Mouse (Mus musculus) forebrain, embryonic 13.5 days (tissue): ENCODE measurements around the gene Pkib. TPM values are rescaled to one million over a fixed set of nuclear protein-coding genes. Genes with fewer than 3 reads are reported as not detected.

Experiments used
- ATAC-seq: fragments of 200-750 bp; cut with Nextera tagmentation; 2 replicates; pipeline ENCODE4 v1.8.0; 2017
- H3K27ac ChIP-seq: fragments of 300-500 bp; sonication (generic); 2 replicates; pipeline ENCODE4 v1.5.1; 2015; ENCODE audit warnings: inconsistent platforms, mild to moderate bottlenecking, moderate library complexity
- H3K27me3 ChIP-seq: fragments of 300-500 bp; sonication (generic); 2 replicates; pipeline ENCODE4 v1.6.1; 2015; ENCODE audit warnings: mild to moderate bottlenecking, inconsistent platforms
- H3K36me3 ChIP-seq: fragments of 300-500 bp; sonication (generic); 2 replicates; pipeline ENCODE4 v1.6.1; 2015; ENCODE audit warnings: mild to moderate bottlenecking, inconsistent platforms; ENCODE audit not compliant: poor library complexity, severe bottlenecking
- H3K4me1 ChIP-seq: fragments of 300-500 bp; sonication (generic); 2 replicates; pipeline ENCODE4 v1.6.1; 2015; ENCODE audit warnings: inconsistent platforms
- H3K4me2 ChIP-seq: fragments of 300-500 bp; sonication (generic); 2 replicates; pipeline ENCODE4 v1.6.1; 2015; ENCODE audit warnings: inconsistent platforms, mild to moderate bottlenecking, moderate library complexity
- H3K4me3 ChIP-seq: fragments of 300-500 bp; sonication (generic); 2 replicates; pipeline ENCODE4 v1.5.1; 2015; ENCODE audit warnings: mild to moderate bottlenecking, inconsistent platforms
- H3K9ac ChIP-seq: fragments of 300-500 bp; sonication (generic); 2 replicates; pipeline ENCODE4 v1.6.1; 2015; ENCODE audit warnings: mild to moderate bottlenecking, inconsistent platforms
- H3K9me3 ChIP-seq: fragments of 300-500 bp; sonication (generic); replicated peaks from 2 replicates; pipeline ENCODE4 v1.6.1; 2016; ENCODE audit warnings: inconsistent platforms
- WGBS: fragments of 180-500 bp; shearing (Covaris S2); methylation state at CpG from one replicate; pipeline ENCODE4 v1.1.7; 2015; 5-methylcytosine and 5-hydroxymethylcytosine counted together
- polyA plus RNA-seq: library from polyadenylated mRNA; unstranded; fragments of >200 nt; fragmentation: Nextera tagmentation; extraction: Ambion mirVana; gene quantifications from 2 replicates; pipeline ENCODE4 v1.2.1, GENCODE M21; 2015

Pkib gene
- polyA plus RNA-seq = 2.5 TPM in 2 replicates

DNA sequence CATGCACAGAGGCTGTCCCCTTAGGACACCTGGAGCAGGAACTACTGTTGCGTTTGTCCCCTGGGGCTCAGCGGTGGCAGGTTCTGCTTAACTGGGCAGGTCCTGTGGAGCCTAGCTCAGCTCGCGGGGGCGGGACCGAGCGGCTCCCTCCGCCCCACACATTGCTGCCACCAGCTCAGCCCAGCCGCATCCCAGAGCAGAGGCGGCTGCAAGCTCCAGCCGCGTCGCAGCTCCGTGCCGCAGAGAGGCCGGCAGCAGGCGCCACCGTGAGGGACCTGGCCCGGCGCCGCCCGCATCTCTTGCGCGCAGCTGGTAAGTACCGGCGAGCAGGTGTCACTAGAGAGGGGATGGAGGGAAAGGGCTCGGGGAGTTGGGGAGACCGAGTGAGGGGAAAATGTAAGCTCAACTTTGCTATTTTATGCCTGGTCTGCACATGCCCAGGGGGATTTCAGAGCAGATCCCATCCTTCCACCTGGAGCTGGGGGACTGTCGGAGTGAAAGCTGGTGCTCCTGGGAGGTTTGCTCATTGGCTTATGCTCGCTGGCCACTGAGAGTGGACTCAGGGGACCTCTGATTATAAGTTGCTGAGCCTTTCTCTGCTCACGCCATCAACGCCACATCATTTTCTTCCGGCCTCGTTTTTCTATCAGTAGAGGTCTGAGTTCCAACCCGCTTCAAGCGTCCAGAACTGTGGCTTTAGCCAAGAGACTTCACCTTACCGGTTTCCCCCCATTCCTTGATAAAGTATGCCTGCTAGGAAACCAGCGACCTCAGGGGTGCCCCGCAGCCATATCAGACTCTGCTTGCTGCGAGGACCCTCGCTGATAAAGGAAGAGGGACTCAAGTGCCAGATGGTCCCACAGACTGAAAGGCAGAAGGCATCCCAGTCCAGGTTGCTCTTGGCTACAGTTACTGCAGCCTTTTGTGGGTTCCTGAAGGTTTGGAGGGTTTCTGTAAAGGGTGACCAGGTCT is at the start of gene Pkib:
Pkib (plus strand) TSS at position 86 of the 972 bp plus-strand sequence.
- WGBS = 2% methylated on average over 41 of the region's 41 CpGs

DNA sequence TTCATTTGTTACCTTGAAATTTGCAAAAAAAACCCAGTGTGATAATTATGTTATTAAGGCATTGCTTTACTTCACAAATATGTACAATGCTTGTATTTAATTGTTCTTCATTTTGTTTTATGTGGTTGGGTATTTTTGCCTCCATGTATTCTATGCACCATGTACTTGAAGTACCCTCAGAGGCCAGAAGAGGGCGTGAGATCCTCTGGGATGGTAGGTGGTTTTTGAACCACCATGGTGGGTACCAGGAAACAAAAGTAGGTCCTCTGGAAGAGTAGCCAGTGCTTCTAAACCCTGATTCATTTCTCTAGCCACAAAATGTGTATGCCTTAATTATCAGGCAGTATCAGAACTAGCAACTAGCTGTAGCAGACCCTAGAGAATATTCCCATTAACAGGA is 47.9 kb upstream of the Pkib start:
- H3K4me1 ChIP-seq = no peaks in the 10 kb centered on the region
- no peaks in the 10 kb centered on the region for H3K27me3 ChIP-seq
- no peak overlapping the region for H3K4me2 ChIP-seq
- 37% methylated on average over 1 of the region's 1 CpGs for WGBS
- H3K36me3 ChIP-seq = no peaks in the 10 kb centered on the region
- no peak overlapping the region for H3K4me3 ChIP-seq
- no peak for ATAC-seq
- no peak overlapping the region for H3K9ac ChIP-seq
- H3K9me3 ChIP-seq = no peaks in the 10 kb centered on the region
- H3K27ac ChIP-seq = no peak overlapping the region

More for the DNA sequence above, at the start of gene Pkib:
- H3K4me1 ChIP-seq = peaks cover 12% of the 10 kb centered on the region
- H3K27ac ChIP-seq = no peak within 1 kb of the TSS
- no peaks in the 10 kb centered on the region for H3K36me3 ChIP-seq
- peak within 1 kb of the TSS; percentile 86 for H3K4me2 ChIP-seq
- H3K9me3 ChIP-seq = peaks cover 5% of the 10 kb centered on the region
- ATAC-seq = peak; percentile 91
- peak within 1 kb of the TSS; percentile 50 for H3K4me3 ChIP-seq
- peaks cover 8% of the 10 kb centered on the region; the same call in 1 of the 2 replicates for H3K27me3 ChIP-seq
- peak within 1 kb of the TSS; percentile 64 for H3K9ac ChIP-seq

DNA sequence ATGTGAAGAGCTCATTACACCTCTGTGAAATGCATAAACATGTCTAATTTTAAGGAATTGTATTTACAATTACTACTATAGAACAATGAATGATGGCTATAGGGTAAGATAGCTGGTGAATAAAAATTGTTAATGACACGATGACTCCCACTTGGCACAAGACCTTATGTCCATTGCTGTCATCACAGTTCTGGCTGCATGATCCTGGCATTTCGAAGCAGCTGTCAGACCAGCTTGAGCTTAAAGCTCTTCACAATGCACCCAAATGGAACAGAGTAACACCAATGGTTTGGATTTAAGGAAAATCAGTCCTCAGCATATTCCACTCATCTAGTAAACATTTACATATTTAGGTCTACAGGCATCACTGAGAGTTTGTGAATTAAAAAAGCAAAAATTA is 37.5 kb upstream of the Pkib start:
- no peak for ATAC-seq
- H3K4me2 ChIP-seq = no peak overlapping the region
- 81% methylated on average over 2 of the region's 2 CpGs for WGBS
- no peaks in the 10 kb centered on the region for H3K4me1 ChIP-seq
- no peaks in the 10 kb centered on the region for H3K27me3 ChIP-seq
- H3K9me3 ChIP-seq = no peaks in the 10 kb centered on the region
- H3K36me3 ChIP-seq = no peaks in the 10 kb centered on the region
- H3K9ac ChIP-seq = no peak overlapping the region
- H3K4me3 ChIP-seq = no peak overlapping the region
- H3K27ac ChIP-seq = no peak overlapping the region

DNA sequence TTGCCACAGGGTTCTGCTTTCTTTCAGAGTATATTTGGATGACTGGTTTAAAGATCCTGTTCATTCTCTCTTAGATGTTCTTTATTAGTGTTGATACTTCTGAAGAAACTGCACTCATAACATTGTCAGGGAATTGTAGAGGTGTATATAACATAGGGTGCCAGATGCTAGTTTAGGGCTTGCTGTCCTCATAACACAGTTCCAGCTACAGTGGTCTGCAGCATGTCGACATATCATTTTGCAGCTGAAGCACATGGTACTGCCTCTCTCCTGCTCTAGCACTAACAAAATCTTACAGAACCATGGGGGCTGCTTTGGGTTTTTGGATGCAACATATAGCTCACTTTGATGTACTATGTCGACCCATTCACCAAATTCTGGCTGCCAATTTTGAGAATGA is 34.6 kb upstream of the Pkib start:
- Histone ChIP-seq H3K4me3 (no peak overlapping the region), H3K36me3 (no peaks in the 10 kb centered on the region), H3K9me3 (no peaks in the 10 kb centered on the region), H3K27ac (no peak overlapping the region), H3K9ac (no peak overlapping the region), H3K4me1 (no peaks in the 10 kb centered on the region), H3K4me2 (no peak overlapping the region), H3K27me3 (no peaks in the 10 kb centered on the region)
- no peak for ATAC-seq
- 75% methylated on average over 2 of the region's 2 CpGs for WGBS

DNA sequence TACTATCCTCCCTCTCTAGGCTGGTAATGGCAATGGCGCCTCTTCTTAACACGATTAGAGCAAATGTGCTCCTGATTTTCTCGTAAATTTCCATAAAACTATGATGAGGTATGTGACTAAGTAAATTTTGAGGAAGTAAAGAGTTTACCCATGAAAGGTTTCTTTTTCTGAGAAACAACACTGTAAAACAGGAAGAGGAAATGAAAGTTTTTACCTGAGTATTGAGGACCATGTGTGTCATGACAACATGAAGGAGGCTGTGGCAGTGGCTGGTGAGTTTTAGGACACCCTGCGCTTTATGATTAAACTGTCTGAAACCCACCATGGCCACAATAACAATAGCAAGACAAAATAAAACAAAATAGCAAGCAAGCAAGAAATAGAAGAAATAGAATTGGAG is 28.8 kb upstream of the Pkib start:
- Histone ChIP-seq H3K27me3 (no peaks in the 10 kb centered on the region), H3K36me3 (no peaks in the 10 kb centered on the region), H3K27ac (no peak overlapping the region), H3K9me3 (no peaks in the 10 kb centered on the region), H3K9ac (no peak overlapping the region), H3K4me2 (no peak overlapping the region), H3K4me1 (no peaks in the 10 kb centered on the region), H3K4me3 (no peak overlapping the region)
- 93% methylated on average over 4 of the region's 4 CpGs for WGBS
- no peak for ATAC-seq

DNA sequence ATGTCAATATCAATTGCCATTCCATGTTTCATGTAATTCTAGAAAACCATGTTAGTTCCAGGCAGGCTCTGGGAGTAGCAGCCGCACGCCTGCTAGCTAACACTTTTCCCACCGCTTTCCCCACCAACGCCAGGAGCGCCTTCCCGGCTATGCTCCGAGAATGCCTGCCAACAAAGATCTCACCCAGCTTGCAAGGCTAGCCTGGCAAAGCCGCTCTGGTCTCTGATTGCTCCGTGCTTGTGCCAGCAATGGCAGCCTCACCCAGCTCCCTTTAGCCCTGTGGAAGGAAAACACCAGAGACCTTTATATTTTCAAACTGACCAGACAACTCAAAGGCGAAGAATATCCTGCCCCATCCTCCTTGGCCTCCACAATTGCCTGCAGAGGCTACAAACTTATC is 8.5 kb upstream of the Pkib start:
- ATAC-seq = no peak
- Histone ChIP-seq H3K4me1 (no peaks in the 10 kb centered on the region), H3K9me3 (no peaks in the 10 kb centered on the region), H3K4me2 (no peak overlapping the region), H3K36me3 (no peaks in the 10 kb centered on the region), H3K27me3 (no peaks in the 10 kb centered on the region), H3K27ac (no peak overlapping the region), H3K9ac (no peak overlapping the region), H3K4me3 (no peak overlapping the region)
- 91% methylated on average over 10 of the region's 10 CpGs for WGBS

DNA sequence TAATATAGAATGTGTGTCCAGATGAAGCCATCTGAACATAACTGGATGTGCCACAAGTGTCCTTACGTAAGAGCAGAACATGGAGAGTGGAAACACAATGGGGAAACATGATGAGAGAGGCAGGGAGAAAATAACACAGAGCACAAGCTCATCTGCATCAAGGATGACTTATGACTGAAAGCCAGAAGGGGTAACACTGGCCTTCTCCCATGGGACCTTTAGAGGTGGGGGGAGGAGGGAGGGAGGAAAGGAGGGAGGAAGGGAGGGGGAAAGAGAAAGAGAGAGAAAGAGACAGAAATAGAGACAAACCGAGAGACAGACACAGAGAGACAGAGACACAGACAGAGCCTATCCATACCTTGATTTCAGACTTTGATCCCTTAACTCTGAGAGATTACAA is 4.0 kb upstream of the Pkib start:
- H3K27me3 ChIP-seq = peaks cover 5% of the 10 kb centered on the region; the same call in 1 of the 2 replicates
- no peak for ATAC-seq
- H3K9me3 ChIP-seq = peaks cover 5% of the 10 kb centered on the region
- no peak overlapping the region for H3K4me2 ChIP-seq
- H3K9ac ChIP-seq = no peak overlapping the region
- H3K4me1 ChIP-seq = peaks cover 12% of the 10 kb centered on the region
- 85% methylated on average over 2 of the region's 2 CpGs for WGBS
- H3K36me3 ChIP-seq = no peaks in the 10 kb centered on the region
- H3K4me3 ChIP-seq = no peak overlapping the region
- no peak overlapping the region for H3K27ac ChIP-seq

DNA sequence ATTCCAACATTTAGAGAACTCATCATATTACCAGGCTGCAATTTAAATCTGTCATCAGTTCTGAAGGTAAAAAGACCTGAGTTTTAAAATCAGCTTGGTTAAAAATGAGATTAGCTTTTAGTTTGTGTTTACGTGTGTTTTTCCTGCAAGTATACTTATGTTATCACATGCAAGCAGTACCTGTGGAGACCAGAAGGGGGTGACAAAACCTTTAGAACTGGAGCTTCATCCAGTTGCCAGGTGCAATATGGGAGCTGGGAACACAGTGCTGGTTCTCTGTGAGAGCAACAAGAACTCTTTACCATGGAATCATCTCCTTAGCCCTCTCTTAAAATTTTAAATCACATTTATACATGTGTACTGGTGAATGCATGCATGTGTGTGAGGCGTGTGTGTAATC is 1.2 kb upstream of the Pkib start:
- Histone ChIP-seq H3K4me2 (no peak overlapping the region), H3K4me1 (peaks cover 12% of the 10 kb centered on the region), H3K27ac (no peak overlapping the region), H3K9me3 (peaks cover 5% of the 10 kb centered on the region), H3K9ac (no peak overlapping the region), H3K27me3 (peaks cover 8% of the 10 kb centered on the region; the same call in 1 of the 2 replicates), H3K36me3 (no peaks in the 10 kb centered on the region), H3K4me3 (no peak overlapping the region)
- WGBS = 92% methylated on average over 2 of the region's 2 CpGs
- ATAC-seq = no peak

DNA sequence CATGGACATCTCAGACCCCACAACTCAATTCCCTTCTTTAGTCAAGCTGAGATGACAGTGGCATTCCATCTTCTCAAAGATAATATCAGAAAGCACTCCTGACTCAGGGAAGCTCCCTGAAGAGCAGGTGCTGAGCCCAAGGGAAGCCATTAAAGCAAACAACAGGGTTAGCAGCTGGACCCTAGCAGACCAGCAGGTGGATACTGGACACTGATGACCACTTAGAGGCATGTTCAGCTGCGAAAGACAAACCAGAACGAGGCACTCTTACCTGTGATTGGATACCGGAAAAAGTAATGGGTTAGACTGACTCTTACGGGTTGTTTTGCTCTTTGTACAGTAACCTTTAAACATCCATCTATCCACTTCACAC is 1.1 kb downstream of the Pkib start:
- peaks cover 5% of the 10 kb centered on the region for H3K9me3 ChIP-seq
- H3K4me1 ChIP-seq = peaks cover 12% of the 10 kb centered on the region
- peaks cover 8% of the 10 kb centered on the region; the same call in 1 of the 2 replicates for H3K27me3 ChIP-seq
- H3K36me3 ChIP-seq = no peaks in the 10 kb centered on the region
- 83% methylated on average over 4 of the region's 4 CpGs for WGBS
- no peak overlapping the region for H3K9ac ChIP-seq
- H3K4me3 ChIP-seq = no peak overlapping the region
- H3K4me2 ChIP-seq = peak overlapping the region; percentile 86
- no peak overlapping the region for H3K27ac ChIP-seq
- no peak for ATAC-seq

DNA sequence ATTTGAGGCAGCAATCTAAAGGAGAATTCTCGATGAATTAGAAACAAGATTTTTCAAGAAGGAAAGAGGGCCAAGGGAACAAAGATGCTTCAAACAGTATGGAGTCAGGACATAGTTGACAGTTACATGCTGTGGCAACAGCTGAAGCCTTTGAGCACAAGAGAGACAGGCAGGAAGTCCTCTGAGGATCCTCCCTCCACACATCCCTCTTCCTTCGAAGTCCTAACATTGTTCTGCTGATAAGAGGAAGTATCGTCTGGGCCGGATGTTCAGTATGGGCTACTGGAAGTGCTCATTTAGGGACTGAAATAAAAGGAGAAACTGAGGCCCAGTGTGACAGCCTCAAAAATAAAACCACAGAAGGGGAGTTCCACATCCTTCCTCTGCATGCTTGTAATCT is 5.2 kb downstream of the Pkib start:
- no peaks in the 10 kb centered on the region for H3K9me3 ChIP-seq

DNA sequence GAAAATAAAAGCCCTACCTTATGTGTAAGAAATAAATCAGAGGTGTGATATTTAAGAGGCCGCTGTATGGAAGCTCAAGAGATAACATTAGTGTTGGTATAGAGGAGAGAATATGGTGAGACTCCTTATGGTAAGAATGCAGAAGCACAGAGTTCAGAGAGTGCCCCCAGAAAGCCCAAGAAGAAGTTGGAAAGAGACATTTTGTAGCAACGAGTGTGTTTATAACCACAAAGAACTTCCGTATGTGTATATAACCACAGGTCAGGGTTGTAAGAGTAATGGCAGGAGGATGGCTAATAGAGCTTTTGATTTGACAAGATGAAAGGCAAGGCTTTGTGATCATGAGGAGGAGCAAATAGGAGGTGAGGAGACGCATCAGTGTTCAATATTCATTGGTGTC is 6.5 kb downstream of the Pkib start:
- no peak overlapping the region for H3K4me3 ChIP-seq
- WGBS = 88% methylated on average over 4 of the region's 4 CpGs
- no peaks in the 10 kb centered on the region for H3K9me3 ChIP-seq
- no peaks in the 10 kb centered on the region for H3K4me1 ChIP-seq
- H3K9ac ChIP-seq = no peak overlapping the region
- no peak overlapping the region for H3K4me2 ChIP-seq
- H3K27ac ChIP-seq = no peak overlapping the region
- no peak for ATAC-seq
- H3K36me3 ChIP-seq = no peaks in the 10 kb centered on the region
- H3K27me3 ChIP-seq = no peaks in the 10 kb centered on the region

More for the DNA sequence above, 5.2 kb downstream of the Pkib start:
- H3K4me1 ChIP-seq = peaks cover 8% of the 10 kb centered on the region
- no peak for ATAC-seq
- H3K9ac ChIP-seq = no peak overlapping the region
- no peak overlapping the region for H3K4me2 ChIP-seq
- WGBS = 84% methylated on average over 4 of the region's 4 CpGs
- peaks cover 8% of the 10 kb centered on the region; the same call in 1 of the 2 replicates for H3K27me3 ChIP-seq
- H3K27ac ChIP-seq = no peak overlapping the region
- no peak overlapping the region for H3K4me3 ChIP-seq
- H3K36me3 ChIP-seq = no peaks in the 10 kb centered on the region

DNA sequence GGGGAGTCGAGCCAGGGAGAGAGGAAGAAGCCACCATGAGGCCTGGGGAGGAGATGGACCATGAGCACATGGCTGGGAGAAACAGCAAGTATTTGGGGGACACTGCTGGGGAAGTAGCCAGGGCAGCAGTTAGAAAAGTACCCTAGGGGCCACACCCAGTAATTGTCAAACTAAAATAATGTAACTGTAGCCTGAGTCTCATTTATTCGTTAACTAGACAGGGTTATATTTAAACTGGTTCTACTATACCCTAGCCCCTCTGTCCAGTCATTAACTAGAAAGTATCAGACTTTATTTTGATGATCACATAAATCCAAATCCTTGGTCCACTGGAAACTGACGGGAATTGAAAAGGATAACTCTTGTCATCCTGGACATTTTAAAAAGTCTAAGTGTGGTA is 7.8 kb downstream of the Pkib start:
- 73% methylated on average over 3 of the region's 3 CpGs for WGBS
- Histone ChIP-seq H3K4me3 (no peak overlapping the region), H3K9me3 (no peaks in the 10 kb centered on the region)

More for the DNA sequence above, 7.8 kb downstream of the Pkib start:
- H3K9ac ChIP-seq = no peak overlapping the region
- ATAC-seq = no peak
- H3K4me2 ChIP-seq = no peak overlapping the region
- H3K36me3 ChIP-seq = no peaks in the 10 kb centered on the region
- no peaks in the 10 kb centered on the region for H3K4me1 ChIP-seq
- no peak overlapping the region for H3K27ac ChIP-seq
- no peaks in the 10 kb centered on the region for H3K27me3 ChIP-seq
